Mouse (Mus musculus): ENCODE results near the gene Spata21.

Spata21 gene

GRCm38 (mm10) chr4:141074109-141074508 lies 14.0 kb upstream of the Spata21 start:
- no peak for DNase-seq (ENCODE audit: low read depth, low spot score)

GRCm38 (mm10) chr4:141076761-141077506 lies 11.2 kb upstream of the Spata21 start:
- no peak for DNase-seq (ENCODE audit: low read depth, low spot score)

- peak; percentile 86 for DNase-seq (ENCODE audit: low read depth, low spot score)
Measured at GRCm38 (mm10) chr4:141077681-141078509, 10.2 kb upstream of the Spata21 start, which contains the start of gene Necap2. Gene Necap2 (minus strand): TSS chr4:141078357.

- DNase-seq (ENCODE audit: low read depth, low spot score) = no peak
Measured at GRCm38 (mm10) chr4:141078510-141079137, 9.5 kb upstream of the Spata21 start.

GRCm38 (mm10) chr4:141086862-141087261 lies 1.3 kb upstream of the Spata21 start:
- DNase-seq (ENCODE audit: low read depth, low spot score) = no peak

GRCm38 (mm10) chr4:141088714-141089113 lies 581 bp downstream of the Spata21 start:
- no peak for DNase-seq (ENCODE audit: low read depth, low spot score)

GRCm38 (mm10) chr4:141095016-141095415 lies 6.9 kb downstream of the Spata21 start:
- DNase-seq (ENCODE audit: low read depth, low spot score) = no peak

GRCm38 (mm10) chr4:141096710-141097109 lies 8.6 kb downstream of the Spata21 start:
- no peak for DNase-seq (ENCODE audit: low read depth, low spot score)

- DNase-seq (ENCODE audit: low read depth, low spot score) = no peak
Measured at GRCm38 (mm10) chr4:141098935-141099334, 10.8 kb downstream of the Spata21 start.

- DNase-seq (ENCODE audit: low read depth, low spot score) = no peak
Measured at GRCm38 (mm10) chr4:141099956-141100355, 11.8 kb downstream of the Spata21 start.

- DNase-seq (ENCODE audit: low read depth, low spot score) = no peak
Measured at GRCm38 (mm10) chr4:141101291-141101690, 13.2 kb downstream of the Spata21 start.

- no peak for DNase-seq (ENCODE audit: low read depth, low spot score)
Measured at GRCm38 (mm10) chr4:141101855-141102254, 13.7 kb downstream of the Spata21 start.

- DNase-seq (ENCODE audit: low read depth, low spot score) = no peak
Measured at GRCm38 (mm10) chr4:141106526-141107183, 18.5 kb downstream of the Spata21 start.

GRCm38 (mm10) chr4:141108196-141108732 lies 20.1 kb downstream of the Spata21 start:
- DNase-seq (ENCODE audit: low read depth, low spot score) = no peak

GRCm38 (mm10) chr4:141113831-141114230 lies 25.7 kb downstream of the Spata21 start:
- no peak for DNase-seq (ENCODE audit: low read depth, low spot score)

GRCm38 (mm10) chr4:141114521-141114981 lies 26.4 kb downstream of the Spata21 start:
- no peak for DNase-seq (ENCODE audit: low read depth, low spot score)

GRCm38 (mm10) chr4:141115398-141115797 lies 27.3 kb downstream of the Spata21 start:
- DNase-seq (ENCODE audit: low read depth, low spot score) = no peak

GRCm38 (mm10) chr4:141118691-141119090 lies 30.6 kb downstream of the Spata21 start:
- no peak for DNase-seq (ENCODE audit: low read depth, low spot score)

- no peak for DNase-seq (ENCODE audit: low read depth, low spot score)
Measured at GRCm38 (mm10) chr4:141120700-141121099, 32.6 kb downstream of the Spata21 start.

GRCm38 (mm10) chr4:141122663-141123062 lies 34.5 kb downstream of the Spata21 start:
- DNase-seq (ENCODE audit: low read depth, low spot score) = no peak

GRCm38 (mm10) chr4:141123065-141123464 lies 34.9 kb downstream of the Spata21 start:
- no peak for DNase-seq (ENCODE audit: low read depth, low spot score)

Measured in brain, embryonic 18.5 days (tissue).